Mouse (Mus musculus): ENCODE results near the gene Fam136a.

GRCm38 (mm10) chr6:86364442-86365141 lies 854 bp upstream of the Fam136a start:
- peak; percentile 85 for TF ChIP-seq CTCF (conservative IDR thresholded peaks at IDR 0.05; ENCODE audit: low read length)
- TF ChIP-seq NANOG (IDR thresholded peaks at IDR 0.05; ENCODE audit: borderline replicate concordance, low read length): no peak
- TF ChIP-seq POU5F1 (IDR thresholded peaks at IDR 0.05; ENCODE audit: borderline replicate concordance, low read length): no peak

All from E14TG2a.4 (cell line).